23 mouse cellular contexts compared by ENCODE assay signal in genomic region chr7:24421648-24422047, GRCm38 (mm10). TPM values are rescaled to one million over a fixed set of nuclear protein-coding genes. Genes with fewer than 3 reads are reported as not detected.
A peak's percentile ranks its signal among the peaks of the same experiment; 100 is the strongest.
DNase-seq lines count a peak whose midpoint lies in the region; ATAC-seq and TF ChIP-seq lines count a peak whose summit lies in the region.
"Had no signal": no experiment of that assay in that cellular context is flagged by ENCODE, and none has a peak within 500 bp of the region (broad histone marks: within the 10 kb centered on the region; RNA-seq: fewer than 3 reads in every experiment).

No protein-coding gene starts in this region.

- no peaks in the 10 kb centered on the region for H3K27me3 ChIP-seq in forebrain, embryonic 10.5 days (ENCODE audit: poor library complexity, severe bottlenecking)
- H3K27me3 ChIP-seq in forebrain, embryonic 14.5 days (replicated peaks; ENCODE audit: control insufficient read depth, insufficient read depth, low read length) = no peaks in the 10 kb centered on the region
- no peaks in the 10 kb centered on the region for H3K27me3 ChIP-seq in lung, embryonic 16.5 days (ENCODE audit: control insufficient read depth, insufficient read depth, low read depth, low read length)
- H3K27me3 ChIP-seq in hindbrain, embryonic 14.5 days (ENCODE audit: control insufficient read depth, insufficient read depth, low read length) = no peaks in the 10 kb centered on the region
- H3K27me3 ChIP-seq in stomach, postnatal 0 days (ENCODE audit: control insufficient read depth, insufficient read depth, low read length) = no peaks in the 10 kb centered on the region

- no peak for ATAC-seq in forebrain, embryonic 14.5 days
- no peak for ATAC-seq in lung, embryonic 16.5 days (ENCODE audit: low read depth)
- ATAC-seq in hindbrain, embryonic 14.5 days (ENCODE audit: low FRiP score) = no peak; the same call in 1 of the 2 replicates
- no peak for ATAC-seq in stomach, postnatal 0 days (ENCODE audit: low FRiP score, low TSS enrichment)
- ATAC-seq: forebrain, embryonic 16.5 days had no signal

- 0 out of 2 replicates have a peak overlapping the region, but pooled peaks have one; percentile 45 for H3K27ac ChIP-seq in forebrain, embryonic 10.5 days
- H3K27ac ChIP-seq in forebrain, embryonic 14.5 days (ENCODE audit: low read depth, low read length) = no peak overlapping the region
- H3K27ac ChIP-seq in lung, embryonic 16.5 days (ENCODE audit: low read length) = no peak overlapping the region
- H3K27ac ChIP-seq in hindbrain, embryonic 14.5 days = peak overlapping the region; percentile 43; the same call in 1 of the 2 replicates
- H3K27ac ChIP-seq in stomach, postnatal 0 days (replicated peaks) = no peak overlapping the region
- H3K27ac ChIP-seq: embryonic facial prominence, embryonic 10.5 days had no signal

- no peak overlapping the region for H3K9ac ChIP-seq in forebrain, embryonic 14.5 days (ENCODE audit: low read length)
- H3K9ac ChIP-seq in lung, embryonic 16.5 days (ENCODE audit: low read length) = 0 out of 2 replicates have a peak overlapping the region, but pooled peaks have one; percentile 4
- no peak overlapping the region for H3K9ac ChIP-seq in hindbrain, embryonic 14.5 days
- no peak overlapping the region for H3K9ac ChIP-seq in stomach, postnatal 0 days (ENCODE audit: low read length)

- H3K4me2 ChIP-seq in forebrain, embryonic 14.5 days (ENCODE audit: low read length) = no peak overlapping the region
- H3K4me2 ChIP-seq in lung, embryonic 16.5 days (ENCODE audit: low read depth, low read length) = no peak overlapping the region
- no peak overlapping the region for H3K4me2 ChIP-seq in hindbrain, embryonic 14.5 days (replicated peaks)
- no peak overlapping the region for H3K4me2 ChIP-seq in stomach, postnatal 0 days (replicated peaks; ENCODE audit: low read depth)

- peak; percentile 18; the same call in 1 of the 2 replicates for TF ChIP-seq CTCF in stomach, postnatal 0 days (IDR thresholded peaks at IDR 0.05; ENCODE audit: low read depth)

- no peak overlapping the region for H3K4me3 ChIP-seq in forebrain, embryonic 10.5 days
- no peak overlapping the region for H3K4me3 ChIP-seq in forebrain, embryonic 14.5 days (ENCODE audit: low read depth, low read length)
- no peak overlapping the region for H3K4me3 ChIP-seq in lung, embryonic 16.5 days (ENCODE audit: low read length)
- H3K4me3 ChIP-seq in hindbrain, embryonic 14.5 days (replicated peaks; ENCODE audit: low read length) = no peak overlapping the region
- H3K4me3 ChIP-seq in stomach, postnatal 0 days (ENCODE audit: low read depth, low read length) = no peak overlapping the region
- H3K4me3 ChIP-seq: embryonic facial prominence, embryonic 10.5 days; myocyte had no signal

- peaks cover 29% of the 10 kb centered on the region for H3K4me1 ChIP-seq in forebrain, embryonic 10.5 days
- H3K4me1 ChIP-seq in forebrain, embryonic 14.5 days (ENCODE audit: control insufficient read depth, insufficient read depth, low read length) = no peaks in the 10 kb centered on the region
- no peaks in the 10 kb centered on the region for H3K4me1 ChIP-seq in lung, embryonic 16.5 days (replicated peaks; ENCODE audit: control insufficient read depth, insufficient read depth, low read length)
- peaks cover 9% of the 10 kb centered on the region for H3K4me1 ChIP-seq in hindbrain, embryonic 14.5 days (replicated peaks; ENCODE audit: control insufficient read depth, insufficient read depth, low read length)
- no peaks in the 10 kb centered on the region for H3K4me1 ChIP-seq in stomach, postnatal 0 days (replicated peaks; ENCODE audit: control insufficient read depth, insufficient read depth)

- DNase-seq in forebrain, embryonic 10.5 days (ENCODE audit: extremely low spot score, low spot score) = no peak
- no peak for DNase-seq in forebrain, embryonic 14.5 days (ENCODE audit: low spot score)
- DNase-seq in lung, postnatal 10 days = no peak
- no peak for DNase-seq in hindbrain, embryonic 14.5 days (ENCODE audit: low spot score)
- DNase-seq in stomach, postnatal 0 days (ENCODE audit: low spot score) = no peak
- DNase-seq in heart, adult 8-10 months (ENCODE audit: low spot score) = no peak
- DNase-seq: adrenal gland, postnatal 10 days; B cell, adult 2 months; lung, adult 18-20 months; right cerebral cortex, postnatal 4 days; thymus, postnatal 36 days had no signal

- no peaks in the 10 kb centered on the region for H3K9me3 ChIP-seq in forebrain, embryonic 10.5 days
- H3K9me3 ChIP-seq in forebrain, embryonic 14.5 days (replicated peaks; ENCODE audit: control insufficient read depth, low read length) = no peaks in the 10 kb centered on the region
- H3K9me3 ChIP-seq in lung, embryonic 16.5 days (ENCODE audit: control insufficient read depth, low read length) = no peaks in the 10 kb centered on the region
- H3K9me3 ChIP-seq in hindbrain, embryonic 14.5 days (ENCODE audit: control insufficient read depth, low read length) = no peaks in the 10 kb centered on the region
- H3K9me3 ChIP-seq in stomach, postnatal 0 days (ENCODE audit: control insufficient read depth, low read length) = no peaks in the 10 kb centered on the region
- H3K9me3 ChIP-seq: embryonic facial prominence, embryonic 10.5 days had no signal

- WGBS in forebrain, embryonic 10.5 days = 81% methylated on average over 7 of the region's 7 CpGs
- WGBS in forebrain, embryonic 14.5 days = 66% methylated on average over 7 of the region's 7 CpGs
- 74% methylated on average over 7 of the region's 7 CpGs for WGBS in lung, embryonic 16.5 days
- WGBS in hindbrain, embryonic 14.5 days = 47% methylated on average over 7 of the region's 7 CpGs
- WGBS in stomach, postnatal 0 days = 75% methylated on average over 7 of the region's 7 CpGs

- no peak for TF ChIP-seq EP300 in stomach, postnatal 0 days (optimal IDR thresholded peaks at IDR 0.05)

- H3K36me3 ChIP-seq in forebrain, embryonic 10.5 days (replicated peaks) = peaks cover 41% of the 10 kb centered on the region
- peaks cover 40% of the 10 kb centered on the region; the same call in 1 of the 2 replicates for H3K36me3 ChIP-seq in forebrain, embryonic 14.5 days (ENCODE audit: control insufficient read depth, insufficient read depth, low read length)
- H3K36me3 ChIP-seq in lung, embryonic 16.5 days (ENCODE audit: control insufficient read depth, insufficient read depth, low read length) = peaks cover 8% of the 10 kb centered on the region
- H3K36me3 ChIP-seq in hindbrain, embryonic 14.5 days (replicated peaks; ENCODE audit: control insufficient read depth, insufficient read depth) = peaks cover 40% of the 10 kb centered on the region
- peaks cover 9% of the 10 kb centered on the region; the same call in 1 of the 2 replicates for H3K36me3 ChIP-seq in stomach, postnatal 0 days (ENCODE audit: control insufficient read depth, insufficient read depth, low read length)

RNA-seq across cellular contexts. Expression of gene Smg9, which starts 22.2 kb away (rescaled TPM):
- polyA plus RNA-seq in forebrain, embryonic 10.5 days (2016; fragmentation: Nextera tagmentation; extraction: Ambion mirVana) = 26.5 and 28.5 TPM in 2 replicates
- 23.4 and 26.1 TPM in 2 replicates for polyA plus RNA-seq in forebrain, embryonic 14.5 days (2014; fragmentation: Nextera tagmentation; extraction: Ambion mirVana)
- polyA plus RNA-seq in lung, embryonic 16.5 days (2015; fragmentation: Nextera tagmentation; extraction: Ambion mirVana) = 22.7 and 24.6 TPM in 2 replicates
- polyA plus RNA-seq in hindbrain, embryonic 14.5 days (2014; fragmentation: Nextera tagmentation; extraction: Ambion mirVana) = 30.1 and 30.3 TPM in 2 replicates
- polyA plus RNA-seq in stomach, postnatal 0 days (2015; fragmentation: Nextera tagmentation; extraction: Ambion mirVana) = 14.1 and 14.4 TPM in 2 replicates
- 1 to 10 TPM; 5.9 to 8.3 (median 8.0) TPM for total RNA-seq in heart, adult 8-10 months (2022)

RNA-seq across cellular contexts. Expression of gene Irgc1, which starts 30.4 kb away (rescaled TPM):
- polyA plus RNA-seq in forebrain, embryonic 10.5 days (2016; fragmentation: Nextera tagmentation; extraction: Ambion mirVana) = not detected in 2 replicates
- polyA plus RNA-seq in forebrain, embryonic 14.5 days (2014; fragmentation: Nextera tagmentation; extraction: Ambion mirVana) = not detected in 2 replicates
- polyA plus RNA-seq in lung, embryonic 16.5 days (2015; fragmentation: Nextera tagmentation; extraction: Ambion mirVana) = not detected in 2 replicates
- not detected in 2 replicates for polyA plus RNA-seq in hindbrain, embryonic 14.5 days (2014; fragmentation: Nextera tagmentation; extraction: Ambion mirVana)
- 0.05 and 0.10 TPM in 2 replicates for polyA plus RNA-seq in stomach, postnatal 0 days (2015; fragmentation: Nextera tagmentation; extraction: Ambion mirVana)
- under 1 TPM in 1 of 4 experiments, not detected in 3; 0.32 TPM for total RNA-seq in heart, adult 8-10 months (2022)
- total RNA-seq: gastrocnemius, adult 18-20 months; granulocyte monocyte progenitor cell, adult 5-6 weeks; hematopoietic stem cell, adult 5-6 weeks; layer of hippocampus, postnatal 10 days; liver, adult 2 months had no signal
- polyA plus RNA-seq: cerebellum, adult 2 months; embryonic facial prominence, embryonic 10.5 days; forebrain, embryonic 16.5 days; heart, embryonic 14.5 days; liver, adult 2 months had no signal

RNA-seq across cellular contexts. Expression of gene Plaur, which starts 40.6 kb away (rescaled TPM):
- polyA plus RNA-seq in forebrain, embryonic 10.5 days (2016; fragmentation: Nextera tagmentation; extraction: Ambion mirVana) = 1.1 and 1.3 TPM in 2 replicates
- polyA plus RNA-seq in forebrain, embryonic 14.5 days (2014; fragmentation: Nextera tagmentation; extraction: Ambion mirVana) = 1.4 and 2.0 TPM in 2 replicates
- polyA plus RNA-seq in lung, embryonic 16.5 days (2015; fragmentation: Nextera tagmentation; extraction: Ambion mirVana) = 17.6 and 19.7 TPM in 2 replicates
- polyA plus RNA-seq in hindbrain, embryonic 14.5 days (2014; fragmentation: Nextera tagmentation; extraction: Ambion mirVana) = 1.6 and 1.9 TPM in 2 replicates
- polyA plus RNA-seq in stomach, postnatal 0 days (2015; fragmentation: Nextera tagmentation; extraction: Ambion mirVana) = 26.8 and 28.8 TPM in 2 replicates
- 1 to 10 TPM; 1.7 to 9.2 (median 2.6) TPM for total RNA-seq in heart, adult 8-10 months (2022)
- polyA plus RNA-seq: testis, adult 2 months had no signal

RNA-seq across cellular contexts. Expression of gene Kcnn4, which starts 51.6 kb away (rescaled TPM):
- polyA plus RNA-seq in forebrain, embryonic 10.5 days (2016; fragmentation: Nextera tagmentation; extraction: Ambion mirVana) = 3.8 and 5.1 TPM in 2 replicates
- 0.09 and 0.53 TPM in 2 replicates for polyA plus RNA-seq in forebrain, embryonic 14.5 days (2014; fragmentation: Nextera tagmentation; extraction: Ambion mirVana)
- polyA plus RNA-seq in lung, embryonic 16.5 days (2015; fragmentation: Nextera tagmentation; extraction: Ambion mirVana) = 3.2 and 5.7 TPM in 2 replicates
- 1.7 and 2.8 TPM in 2 replicates for polyA plus RNA-seq in hindbrain, embryonic 14.5 days (2014; fragmentation: Nextera tagmentation; extraction: Ambion mirVana)
- polyA plus RNA-seq in stomach, postnatal 0 days (2015; fragmentation: Nextera tagmentation; extraction: Ambion mirVana) = 15.5 and 17.0 TPM in 2 replicates
- 1 to 10 TPM in 1 of 4 experiments, under 1 TPM in 3; 0.44 to 1.3 (median 0.69) TPM for total RNA-seq in heart, adult 8-10 months (2022)

Comparison
In these comparisons a context has a peak if more than half of its experiments do, and no peak if none do; other contexts are left out.
1. H3K27ac ChIP-seq: peak in forebrain, embryonic 10.5 days (single experiment) and hindbrain, embryonic 14.5 days (single experiment); none in forebrain, embryonic 14.5 days (single experiment), lung, embryonic 16.5 days (single experiment) and stomach, postnatal 0 days (single experiment).